Mouse (Mus musculus) heart, embryonic 11.5 days (tissue): ENCODE results near the gene Pet2. TPM values are rescaled to one million over a fixed set of nuclear protein-coding genes. Genes with fewer than 3 reads are reported as not detected.

Experiments used
- ATAC-seq: fragments of 200-750 bp; cut with Nextera tagmentation; replicated peaks from 2 replicates; pipeline ENCODE4 v1.8.0; 2017; ENCODE audit warnings: moderate library complexity; ENCODE audit not compliant: insufficient number of reproducible peaks, low FRiP score, low TSS enrichment
- H3K27ac ChIP-seq: fragments of 300-500 bp; sonication (generic); 2 replicates; pipeline ENCODE4 v1.5.1; 2014; ENCODE audit warnings: mild to moderate bottlenecking, low read depth, low read length
- H3K27me3 ChIP-seq: fragments of 300-500 bp; sonication (generic); 2 replicates; pipeline ENCODE4 v1.6.1; 2014; ENCODE audit warnings: mild to moderate bottlenecking, low read length, mixed read lengths; ENCODE audit not compliant: control insufficient read depth, insufficient read depth
- H3K36me3 ChIP-seq: fragments of 300-500 bp; sonication (generic); 2 replicates; pipeline ENCODE4 v1.6.1; 2014; ENCODE audit warnings: mild to moderate bottlenecking, low read length, moderate library complexity, mixed read lengths; ENCODE audit not compliant: control insufficient read depth, insufficient read depth
- H3K4me1 ChIP-seq: fragments of 300-500 bp; sonication (generic); 2 replicates; pipeline ENCODE4 v1.6.1; 2014; ENCODE audit warnings: low read length; ENCODE audit not compliant: control insufficient read depth, insufficient read depth
- H3K4me2 ChIP-seq: fragments of 300-500 bp; sonication (generic); 2 replicates; pipeline ENCODE4 v1.6.1; 2014; ENCODE audit warnings: mild to moderate bottlenecking, moderate library complexity
- H3K4me3 ChIP-seq: fragments of 300-500 bp; sonication (generic); 2 replicates; pipeline ENCODE4 v1.5.1; 2014; ENCODE audit warnings: low read depth, low read length
- H3K9ac ChIP-seq: fragments of 300-500 bp; sonication (generic); 2 replicates; pipeline ENCODE4 v1.6.1; 2014; ENCODE audit warnings: mild to moderate bottlenecking, low read depth, low read length, moderate library complexity
- H3K9me3 ChIP-seq: fragments of 300-500 bp; sonication (generic); replicated peaks from 2 replicates; pipeline ENCODE4 v1.6.1; 2016; ENCODE audit warnings: low read length; ENCODE audit not compliant: control insufficient read depth
- WGBS: fragments of 180-500 bp; shearing (Covaris S2); extraction: QIAGEN DNeasy Blood & Tissue Kit; methylation state at CpG from one replicate; pipeline ENCODE4 v1.1.7; 2014; ENCODE audit not compliant: insufficient replicate concordance; 5-methylcytosine and 5-hydroxymethylcytosine counted together
- polyA plus RNA-seq: library from polyadenylated mRNA; unstranded; fragments of >200 nt; fragmentation: Nextera tagmentation; extraction: Ambion mirVana; gene quantifications from 2 replicates; pipeline ENCODE4 v1.2.1, GENCODE M21; 2014

Pet2 gene
- not detected in 2 replicates for polyA plus RNA-seq

DNA sequence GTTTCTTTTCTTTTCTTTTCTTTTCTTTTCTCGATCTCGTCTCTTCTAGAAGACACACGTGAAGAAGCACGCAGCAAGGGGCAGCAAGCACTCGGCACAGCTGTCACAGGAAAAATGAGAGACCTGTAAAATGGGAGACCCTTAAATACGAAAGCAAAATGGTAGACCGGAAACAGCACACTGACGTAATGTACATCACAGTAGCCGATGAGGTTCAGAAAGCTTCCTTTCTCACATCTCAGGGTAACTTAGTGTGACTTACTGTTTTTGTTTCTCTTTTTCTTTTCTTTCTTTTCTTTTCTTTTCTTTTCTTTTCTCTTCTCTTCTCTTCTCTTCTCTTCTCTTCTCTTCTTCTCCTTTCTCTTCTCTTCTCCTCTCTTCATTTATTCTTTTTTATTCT, at the start of gene Pet2:
TSS of gene Pet2 (minus strand) at position 101 of the 400 bp plus-strand sequence.
- no peaks in the 10 kb centered on the region for H3K4me1 ChIP-seq
- no peak within 1 kb of the TSS for H3K4me3 ChIP-seq
- no peak within 1 kb of the TSS for H3K27ac ChIP-seq
- no peak within 1 kb of the TSS for H3K9ac ChIP-seq
- WGBS: 92% methylated on average over 9 of the region's 9 CpGs
- H3K9me3 ChIP-seq: no peaks in the 10 kb centered on the region
- H3K4me2 ChIP-seq: no peak within 1 kb of the TSS
- no peaks in the 10 kb centered on the region for H3K27me3 ChIP-seq
- ATAC-seq: no peak
- H3K36me3 ChIP-seq: no peaks in the 10 kb centered on the region
